Mouse (Mus musculus): ENCODE measurements around the gene Rph3al. TPM values are rescaled to one million over a fixed set of nuclear protein-coding genes. Genes with fewer than 3 reads are reported as not detected.
A peak's percentile ranks its signal among the peaks of the same experiment; 100 is the strongest.

Gene Rph3al
- total RNA-seq, 2 experiments from 2014 or later, result 14.2 to 14.9 TPM

- no peak for DNase-seq (ENCODE audit: low spot score)
Measured at GRCm38 (mm10) chr11:75864529-75865252, 73.5 kb downstream of the Rph3al start.

GRCm38 (mm10) chr11:75862466-75862865, 75.8 kb downstream of the Rph3al start:
- no peak for DNase-seq (ENCODE audit: low spot score)

DNA sequence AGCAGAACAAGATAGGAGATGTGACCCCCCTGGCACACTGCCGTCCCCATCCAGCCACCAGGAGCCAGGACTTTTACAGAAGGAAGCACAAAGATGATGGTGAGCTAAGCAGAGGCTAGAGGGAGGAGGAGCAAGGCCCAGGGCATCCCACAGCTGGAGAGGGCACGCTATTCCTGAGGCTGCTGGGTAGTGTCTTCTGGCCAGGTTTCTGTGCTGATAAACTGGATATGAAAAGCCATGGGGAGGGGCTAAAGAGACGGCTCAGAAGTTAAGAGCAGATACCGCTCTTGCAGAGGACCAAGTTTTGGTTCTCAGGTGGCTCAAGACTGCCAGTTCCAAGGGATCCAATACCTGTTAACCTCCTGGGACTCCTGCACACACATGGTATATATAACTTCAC, 76.6 kb downstream of the Rph3al start:
- DNase-seq (ENCODE audit: low spot score), result no peak

DNA sequence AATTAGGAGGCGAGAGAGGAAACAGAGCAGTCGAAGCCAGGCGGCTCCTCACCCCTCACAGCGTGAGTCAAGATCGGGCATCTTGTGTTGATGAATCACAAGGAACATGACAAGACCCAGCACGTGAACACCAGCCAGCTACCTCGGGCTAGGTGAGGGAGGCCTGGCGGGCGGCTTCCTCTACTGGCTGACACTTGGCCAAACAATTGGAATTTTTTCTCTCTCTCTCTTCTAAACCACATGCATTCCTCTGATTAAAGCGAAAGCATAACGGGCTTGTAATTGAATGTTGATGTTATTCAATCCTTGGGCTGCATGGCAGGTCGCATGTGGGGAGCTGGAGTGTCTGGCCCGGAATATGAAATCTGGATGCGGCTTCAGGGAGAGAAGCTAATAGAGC, 77.0 kb downstream of the Rph3al start:
- DNase-seq (ENCODE audit: low spot score), result no peak

DNA sequence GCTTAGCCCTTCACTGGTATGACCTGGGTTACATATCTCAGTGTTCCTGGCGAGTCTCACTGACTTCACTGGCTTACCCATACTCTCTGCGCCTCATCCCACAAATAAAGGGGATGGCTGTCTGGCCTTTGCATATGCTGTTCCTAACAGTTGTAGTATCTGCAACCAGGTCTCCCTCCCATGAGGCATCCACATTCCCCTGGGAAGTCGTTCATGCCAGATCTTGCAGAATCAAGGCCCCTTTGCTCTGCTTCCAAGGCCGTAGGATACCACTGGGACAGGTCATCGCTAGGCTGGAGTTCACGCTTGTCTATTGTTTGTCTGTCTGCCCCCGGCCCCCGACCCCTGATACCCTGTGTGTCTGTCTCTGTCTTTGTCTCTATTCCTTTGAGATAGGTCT, 78.8 kb downstream of the Rph3al start:
- no peak for DNase-seq (ENCODE audit: low spot score)

GRCm38 (mm10) chr11:75858975-75859374, 79.3 kb downstream of the Rph3al start:
- DNase-seq (ENCODE audit: low spot score), result no peak

- DNase-seq (ENCODE audit: low spot score), result no peak
Measured at GRCm38 (mm10) chr11:75857781-75858180, 80.4 kb downstream of the Rph3al start.

GRCm38 (mm10) chr11:75854327-75854726, 83.9 kb downstream of the Rph3al start:
- DNase-seq (ENCODE audit: low spot score), result no peak

- DNase-seq (ENCODE audit: low spot score), result no peak
Measured at GRCm38 (mm10) chr11:75853067-75853636, 85.1 kb downstream of the Rph3al start.

GRCm38 (mm10) chr11:75852485-75852884, 85.7 kb downstream of the Rph3al start:
- DNase-seq (ENCODE audit: low spot score), result peak; percentile 14

- no peak for DNase-seq (ENCODE audit: low spot score)
Measured at GRCm38 (mm10) chr11:75849552-75849951, 88.7 kb downstream of the Rph3al start.

DNA sequence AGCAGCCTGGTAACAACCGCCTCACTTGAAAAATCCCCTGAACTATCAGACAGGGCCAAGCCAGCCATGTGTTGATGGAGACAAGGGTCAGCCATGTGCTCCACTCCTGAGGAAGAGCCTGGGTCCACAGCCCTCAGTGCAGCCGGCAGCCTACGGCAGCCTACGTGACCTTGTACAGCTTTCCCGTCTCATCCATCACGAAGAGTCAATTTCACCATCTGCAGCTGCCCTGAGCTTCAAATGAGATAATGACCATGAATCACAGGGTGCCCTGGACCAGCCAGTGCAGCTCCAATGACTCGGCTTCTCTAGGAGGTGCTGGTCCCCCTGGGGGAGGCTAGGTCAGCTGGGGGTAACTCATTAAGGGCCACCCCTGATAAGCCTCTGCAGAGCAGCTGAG, 91.6 kb downstream of the Rph3al start:
- DNase-seq (ENCODE audit: low spot score), result no peak

- no peak for DNase-seq (ENCODE audit: low spot score)
Measured at GRCm38 (mm10) chr11:75845675-75846074, 92.6 kb downstream of the Rph3al start.

GRCm38 (mm10) chr11:75842904-75843619, 95.2 kb downstream of the Rph3al start:
- no peak for DNase-seq (ENCODE audit: low spot score)

- no peak for DNase-seq (ENCODE audit: low spot score)
Measured at GRCm38 (mm10) chr11:75841503-75841902, 96.7 kb downstream of the Rph3al start.

DNA sequence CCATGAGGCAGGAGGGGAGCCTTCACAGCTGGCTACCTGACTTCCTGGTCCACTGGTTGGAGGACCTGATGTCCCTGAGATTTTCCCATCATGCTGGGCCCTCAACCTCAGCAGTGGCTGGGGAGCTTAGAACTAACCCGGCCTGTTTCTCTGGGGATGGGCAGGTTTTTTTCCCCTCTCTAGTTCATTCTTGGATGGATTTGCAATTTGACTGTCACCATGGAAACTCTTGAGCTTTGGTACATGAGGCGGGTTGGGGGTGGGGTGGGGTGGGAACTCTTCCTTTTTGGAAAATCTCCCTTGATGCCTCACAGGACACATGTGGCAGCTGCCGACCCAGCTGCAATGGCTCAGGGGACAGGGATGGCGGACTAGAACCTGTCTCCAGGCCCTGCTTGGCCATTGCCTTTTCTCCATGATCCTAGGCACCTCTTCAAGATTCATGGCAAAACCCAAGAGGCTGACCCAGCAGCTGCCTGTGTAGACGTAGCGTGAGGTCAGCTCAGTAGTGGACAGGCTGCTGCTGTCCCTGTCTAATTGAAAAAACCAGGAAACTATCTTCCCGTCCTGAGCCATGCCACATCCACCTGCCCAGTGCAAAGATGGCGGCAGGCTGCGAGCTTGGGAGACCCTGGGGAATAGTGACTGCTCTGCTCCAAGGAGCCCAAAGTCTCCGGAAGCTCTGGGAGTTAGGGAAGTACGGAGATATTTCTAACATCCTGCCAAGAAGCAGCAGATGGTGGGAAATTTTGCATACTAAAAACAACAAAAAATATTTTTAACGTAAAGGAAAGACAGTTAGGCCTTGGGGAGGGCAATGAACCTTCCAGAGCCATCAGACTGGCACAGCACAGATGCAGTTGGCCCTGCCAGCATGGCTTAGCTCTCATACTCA, 98.4 kb downstream of the Rph3al start:
- DNase-seq (ENCODE audit: low spot score), result no peak

DNA sequence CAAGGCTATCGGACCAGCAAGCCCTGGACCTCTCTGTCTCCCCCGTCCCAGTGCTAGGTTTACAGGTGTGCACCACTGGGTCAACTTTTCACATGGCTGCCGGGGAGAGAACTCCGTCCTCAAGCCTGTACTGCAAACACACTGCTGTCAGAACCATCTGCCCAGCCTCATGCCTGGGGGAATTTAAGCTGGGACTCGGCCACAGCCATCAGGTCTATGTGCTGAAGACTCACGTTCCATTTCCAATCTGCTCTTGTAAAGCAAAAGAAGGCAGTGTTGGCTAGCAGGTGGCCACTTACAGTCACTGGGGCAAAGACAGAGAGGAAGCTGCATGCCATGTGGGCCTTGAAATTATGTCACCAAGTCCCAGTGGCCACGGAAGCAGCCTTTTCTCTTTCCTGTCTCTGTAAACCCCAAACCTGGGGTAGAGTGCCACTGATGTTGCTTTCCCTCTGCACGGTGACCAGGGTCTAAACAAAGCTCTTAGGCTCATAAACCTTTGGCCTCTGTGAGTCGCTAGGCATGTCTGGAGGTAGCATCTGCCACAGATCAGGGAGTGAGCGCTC, 99.3 kb downstream of the Rph3al start:
- DNase-seq (ENCODE audit: low spot score), result no peak

DNA sequence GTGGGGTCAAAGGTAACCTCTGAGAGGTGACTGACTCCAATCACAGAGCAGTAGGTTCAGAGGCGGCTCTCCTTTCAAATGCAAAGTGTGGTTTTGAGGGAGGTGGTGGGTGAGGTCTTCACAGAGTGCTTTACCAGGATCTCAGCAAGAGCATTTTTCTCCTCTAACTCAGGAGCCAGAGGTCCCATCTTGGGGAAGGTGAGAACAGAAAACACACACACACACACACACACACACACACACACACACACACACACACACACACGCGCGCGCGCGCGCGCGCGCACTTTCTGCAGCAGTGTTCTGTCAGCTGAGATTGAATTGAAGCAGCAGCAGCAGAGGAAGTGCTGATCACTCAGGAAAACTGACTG, 102.0 kb downstream of the Rph3al start:
- no peak for DNase-seq (ENCODE audit: low spot score)

GRCm38 (mm10) chr11:75835587-75836239, 102.5 kb downstream of the Rph3al start:
- DNase-seq (ENCODE audit: low spot score), result no peak

DNA sequence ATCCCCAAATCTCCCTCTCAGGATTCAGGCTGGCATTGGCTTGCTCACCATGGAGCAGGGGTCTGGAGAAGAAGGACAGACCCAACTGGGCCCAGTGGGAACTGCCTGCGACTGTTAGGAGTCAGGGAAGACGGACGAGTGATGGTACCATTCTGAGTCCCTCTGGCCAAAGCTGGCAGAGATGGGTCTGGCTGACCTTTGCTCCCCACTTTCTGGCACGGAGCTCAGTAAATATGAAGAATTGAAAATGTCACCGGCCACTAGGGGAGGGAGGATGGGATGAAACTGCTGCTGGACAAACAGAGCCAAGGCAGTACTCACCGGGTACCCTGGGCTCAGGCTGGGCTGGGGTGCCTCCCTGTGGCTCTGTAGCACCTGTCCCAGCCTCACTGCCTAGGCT, 105.1 kb downstream of the Rph3al start:
- DNase-seq (ENCODE audit: low spot score), result no peak

DNA sequence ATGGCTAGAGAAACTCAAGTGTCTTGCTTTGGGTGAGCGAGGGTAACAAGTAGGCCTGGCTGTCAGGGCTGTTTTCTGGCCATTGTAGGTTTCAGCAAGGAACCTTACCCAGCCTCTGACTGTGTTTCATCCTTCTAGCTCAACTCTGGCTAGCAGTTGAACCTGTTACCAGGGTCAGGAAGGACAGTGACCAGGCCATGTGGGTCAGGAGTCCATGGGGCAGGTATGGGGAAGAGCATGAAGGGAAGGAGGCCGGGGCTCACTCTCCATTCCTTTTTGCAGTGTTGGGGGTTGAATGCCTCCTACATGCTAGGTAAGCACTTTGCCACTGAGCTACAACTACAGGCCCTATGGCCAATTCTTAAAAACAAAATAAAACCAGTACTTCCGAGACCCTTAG, 107.8 kb downstream of the Rph3al start:
- no peak for DNase-seq (ENCODE audit: low spot score)

Data from gastrocnemius, adult 18-20 months (tissue).